Mouse (Mus musculus): ENCODE data around the gene Zfp239.

The Zfp239 gene

GRCm38 (mm10) chr6:117907979-117908355 is 46.1 kb downstream of the Zfp239 start:
- DNase-seq = no peak

- no peak for DNase-seq
Measured at GRCm38 (mm10) chr6:117908424-117908900, 46.6 kb downstream of the Zfp239 start.

- DNase-seq = no peak
Measured at GRCm38 (mm10) chr6:117910120-117910661, 48.3 kb downstream of the Zfp239 start.

- no peak for DNase-seq
Measured at GRCm38 (mm10) chr6:117914541-117914940, 52.6 kb downstream of the Zfp239 start.

GRCm38 (mm10) chr6:117916205-117916736 is 54.4 kb downstream of the Zfp239 start:
- DNase-seq = no peak

- peak; percentile 88 to 92 for DNase-seq
Measured at GRCm38 (mm10) chr6:117916737-117917426, 55.0 kb downstream of the Zfp239 start.

GRCm38 (mm10) chr6:117917576-117917975 is 55.7 kb downstream of the Zfp239 start:
- DNase-seq = peak; percentile 74 to 80

GRCm38 (mm10) chr6:117918043-117918442 is 56.1 kb downstream of the Zfp239 start:
- DNase-seq = no peak

- no peak for DNase-seq
Measured at GRCm38 (mm10) chr6:117920659-117921640, 59.0 kb downstream of the Zfp239 start.

- no peak for DNase-seq
Measured at GRCm38 (mm10) chr6:117922041-117922440, 60.1 kb downstream of the Zfp239 start.
